Comparison of ENCODE assay signal across 16 mouse cellular contexts in the genomic region with DNA sequence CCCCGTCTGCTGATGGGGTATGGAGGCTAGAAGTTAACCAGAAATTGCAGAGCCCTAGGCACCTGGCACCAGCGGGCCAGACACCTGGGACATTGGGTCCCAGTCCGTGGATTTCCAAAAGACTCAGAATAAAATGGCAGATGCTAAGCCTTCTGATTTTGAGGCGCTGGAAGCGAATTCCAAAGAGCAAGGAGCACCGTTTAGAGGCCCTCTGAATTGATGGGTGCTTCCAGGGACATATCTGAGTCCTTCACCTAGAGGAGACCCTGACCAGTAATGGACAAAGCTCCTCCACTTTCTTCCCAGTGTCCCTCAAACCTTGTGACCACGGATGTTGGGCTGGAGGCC. TPM values are rescaled to one million over a fixed set of nuclear protein-coding genes. Genes with fewer than 3 reads are reported as not detected.
DNase-seq lines count a peak whose midpoint lies in the region; ATAC-seq and TF ChIP-seq lines count a peak whose summit lies in the region.
"Had no signal": no experiment of that assay in that cellular context is flagged by ENCODE, and none has a peak within 500 bp of the region (broad histone marks: within the 10 kb centered on the region; RNA-seq: fewer than 3 reads in every experiment).

No protein-coding gene starts in this region.

- DNase-seq in heart, postnatal 4 days = no peak
- no peak for DNase-seq in lung, postnatal 0 days (ENCODE audit: low spot score)
- no peak for DNase-seq in lung, postnatal 10 days
- peak; percentile 3 to 24 for DNase-seq in heart, postnatal 36 days
- DNase-seq in cerebellum, postnatal 25 days = no peak
- DNase-seq: cerebellum, adult 9-10 months; gastrocnemius, postnatal 10 days; left cerebral cortex, postnatal 4 days had no signal

- TF ChIP-seq EP300 in lung, postnatal 0 days (IDR thresholded peaks at IDR 0.05) = no peak

- peaks cover 18 to 49% of the 10 kb centered on the region in 2 experiments for H3K4me1 ChIP-seq in heart, embryonic 14.5 days (ENCODE audit: control insufficient read depth in 2 of 2, insufficient read depth in 2 of 2, low read length in 2 of 2)
- H3K4me1 ChIP-seq in lung, postnatal 0 days (ENCODE audit: insufficient read depth, low read depth, low read length) = peaks cover 23% of the 10 kb centered on the region; the same call in 1 of the 2 replicates
- H3K4me1 ChIP-seq in midbrain, embryonic 16.5 days (ENCODE audit: control insufficient read depth, insufficient read depth, low read length) = peaks cover 30% of the 10 kb centered on the region

- WGBS in heart, embryonic 14.5 days = 15% methylated on average over 7 of the region's 7 CpGs
- 22% methylated on average over 7 of the region's 7 CpGs for WGBS in lung, postnatal 0 days
- 5% methylated on average over 7 of the region's 7 CpGs for WGBS in midbrain, embryonic 16.5 days

- H3K9ac ChIP-seq in heart, embryonic 14.5 days (ENCODE audit: low read length) = no peak overlapping the region
- H3K9ac ChIP-seq in lung, postnatal 0 days (replicated peaks; ENCODE audit: low read depth) = no peak overlapping the region
- no peak overlapping the region; the same call in 1 of the 2 replicates for H3K9ac ChIP-seq in midbrain, embryonic 16.5 days (ENCODE audit: low read depth, low read length)

- no peak overlapping the region for H3K27ac ChIP-seq in heart, embryonic 14.5 days (replicated peaks in 1 of 2; ENCODE audit: control insufficient read depth in 1 of 2, insufficient read depth in 1 of 2, low read depth in 2 of 2, low read length in 2 of 2)
- no peak overlapping the region for H3K27ac ChIP-seq in lung, postnatal 0 days (ENCODE audit: low read length)
- H3K27ac ChIP-seq in midbrain, embryonic 16.5 days (ENCODE audit: low read length) = no peak overlapping the region

- no peaks in the 10 kb centered on the region for H3K36me3 ChIP-seq in heart, embryonic 14.5 days (ENCODE audit: control insufficient read depth, insufficient read depth, low read length)
- H3K36me3 ChIP-seq in lung, postnatal 0 days (ENCODE audit: insufficient read depth, low read length) = no peaks in the 10 kb centered on the region
- no peaks in the 10 kb centered on the region for H3K36me3 ChIP-seq in midbrain, embryonic 16.5 days (ENCODE audit: control insufficient read depth, insufficient read depth, low read length)

- intact Hi-C loops in heart, postnatal 36 days (cut with DNase I) = loop anchor here (5.0 kb wide), 4 partner anchors 48 to 292 kb away; no protein-coding TSS in a partner anchor

- H3K4me2 ChIP-seq in heart, embryonic 14.5 days (ENCODE audit: low read length) = peak overlapping the region; percentile 82
- peak overlapping the region; percentile 69 for H3K4me2 ChIP-seq in lung, postnatal 0 days (replicated peaks; ENCODE audit: low read depth, low read length)
- H3K4me2 ChIP-seq in midbrain, embryonic 16.5 days (ENCODE audit: low read length) = peak overlapping the region; percentile 48

- H3K9me3 ChIP-seq in heart, embryonic 14.5 days (ENCODE audit: control insufficient read depth, low read length) = no peaks in the 10 kb centered on the region
- H3K9me3 ChIP-seq in lung, postnatal 0 days (ENCODE audit: low read length) = no peaks in the 10 kb centered on the region
- no peaks in the 10 kb centered on the region for H3K9me3 ChIP-seq in midbrain, embryonic 16.5 days (replicated peaks; ENCODE audit: control insufficient read depth, low read length, poor library complexity, severe bottlenecking)

- H3K27me3 ChIP-seq in heart, embryonic 14.5 days (ENCODE audit: control insufficient read depth, insufficient read depth, low read length) = peaks cover 93% of the 10 kb centered on the region
- H3K27me3 ChIP-seq in lung, postnatal 0 days (replicated peaks; ENCODE audit: insufficient read depth, low read length) = peaks cover 93% of the 10 kb centered on the region
- peaks cover 56% of the 10 kb centered on the region for H3K27me3 ChIP-seq in midbrain, embryonic 16.5 days (ENCODE audit: control insufficient read depth, insufficient read depth, low read depth, low read length)
- H3K27me3 ChIP-seq: Patski had no signal

- no peak for ATAC-seq in heart, embryonic 14.5 days (ENCODE audit: insufficient number of reproducible peaks, insufficient read depth, low FRiP score, low read depth)
- ATAC-seq in lung, postnatal 0 days = no peak
- no peak for ATAC-seq in midbrain, embryonic 16.5 days
- ATAC-seq in inflammation-experienced regulatory T-cells, adult 6 months = no peak
- ATAC-seq: Patski had no signal

- 0 out of 4 replicates have a peak overlapping the region, but pooled peaks of 1 of the 2 experiments have one; percentile 54 for H3K4me3 ChIP-seq in heart, embryonic 14.5 days (ENCODE audit: control insufficient read depth in 1 of 2, insufficient read depth in 1 of 2, low read depth in 1 of 2, low read length in 2 of 2)
- no peak overlapping the region for H3K4me3 ChIP-seq in lung, postnatal 0 days (ENCODE audit: low read depth, low read length)
- peak overlapping the region; percentile 37; the same call in 1 of the 2 replicates for H3K4me3 ChIP-seq in midbrain, embryonic 16.5 days (ENCODE audit: low read depth, low read length)

- no peak for TF ChIP-seq CTCF in lung, postnatal 0 days (IDR thresholded peaks at IDR 0.05)

RNA-seq across cellular contexts. Expression of a gene that starts 1.3 kb away (rescaled TPM):
- 12.5 and 18.6 TPM in 2 replicates for polyA plus RNA-seq in heart, embryonic 14.5 days (2014; fragmentation: Nextera tagmentation; extraction: Ambion mirVana)
- 10 to 100 TPM; 15.2 to 16.8 TPM for total RNA-seq in heart, postnatal 4 days (2021)
- polyA plus RNA-seq in lung, postnatal 0 days (2015; fragmentation: Nextera tagmentation; extraction: Ambion mirVana) = 86.2 and 104 TPM in 2 replicates
- 10 to 100 TPM; 17.3 to 20.1 TPM for total RNA-seq in heart, postnatal 36 days (2021)
- polyA plus RNA-seq in midbrain, embryonic 16.5 days (2015; fragmentation: Nextera tagmentation; extraction: Ambion mirVana) = 13.0 and 15.0 TPM in 2 replicates
- polyA plus RNA-seq in inflammation-experienced regulatory T-cells, adult 6 months (2017; shearing (Covaris generic)) = not detected

RNA-seq across cellular contexts. Expression of a gene that starts 27.1 kb away (rescaled TPM):
- not detected in 2 replicates for polyA plus RNA-seq in heart, embryonic 14.5 days (2014; fragmentation: Nextera tagmentation; extraction: Ambion mirVana)
- not detected for total RNA-seq in heart, postnatal 4 days (2021)
- not detected in 2 replicates for polyA plus RNA-seq in lung, postnatal 0 days (2015; fragmentation: Nextera tagmentation; extraction: Ambion mirVana)
- not detected for total RNA-seq in heart, postnatal 36 days (2021)
- not detected in 2 replicates for polyA plus RNA-seq in midbrain, embryonic 16.5 days (2015; fragmentation: Nextera tagmentation; extraction: Ambion mirVana)
- not detected for polyA plus RNA-seq in inflammation-experienced regulatory T-cells, adult 6 months (2017; shearing (Covaris generic))
- total RNA-seq: adrenal gland, postnatal 4 days; gastrocnemius, postnatal 10 days; left cerebral cortex, postnatal 4 days had no signal
- polyA plus RNA-seq: lung, embryonic 16.5 days; neural tube, embryonic 14.5 days; Patski; stomach, embryonic 16.5 days had no signal

Comparison
In these comparisons a context has a peak if more than half of its experiments do, and no peak if none do; other contexts are left out.
1. DNase-seq: peak in heart, postnatal 36 days (2 of 2); none in heart, postnatal 4 days (single experiment), lung, postnatal 0 days (single experiment), lung, postnatal 10 days (single experiment) and cerebellum, postnatal 25 days (0 of 2).
2. RNA of a gene that starts 1.3 kb away (polyA plus RNA-seq): 86.2 to 104 TPM in lung, postnatal 0 days, 12.5 to 18.6 TPM in heart, embryonic 14.5 days and 13.0 to 15.0 TPM in midbrain, embryonic 16.5 days; not detected in inflammation-experienced regulatory T-cells, adult 6 months; every median in the first group is over 10 times any median in the second.
3. Peak in every context shown above with its lines, with median percentiles within 50 percentile points of each other: H3K4me2 ChIP-seq.